Mouse (Mus musculus): ENCODE measurements around the gene Tcp11.

- TF ChIP-seq CTCF (IDR thresholded peaks at IDR 0.05; ENCODE audit: borderline replicate concordance, insufficient read depth, low read depth, low read length) (peak; percentile 75), POLR2A (IDR thresholded peaks at IDR 0.05; ENCODE audit: borderline replicate concordance, insufficient read depth, low read length) (no peak)
Observed at GRCm38 (mm10) chr17:28048425-28048824, 32.0 kb downstream of the Tcp11 start.

Measured in cerebellum, adult 2 months (tissue).